Mouse (Mus musculus) bone marrow macrophage, adult 2 months (primary cell): ENCODE results near the gene Sema4f. TPM values are rescaled to one million over a fixed set of nuclear protein-coding genes. Genes with fewer than 3 reads are reported as not detected.

Experiments used
- H3K27ac ChIP-seq: 2 replicates; pipeline ENCODE4 v1.5.1; 2012; ENCODE audit warnings: low read depth, low read length; ENCODE audit not compliant: insufficient read depth
- H3K4me1 ChIP-seq: 2 replicates; pipeline ENCODE4 v1.6.1; 2012; ENCODE audit warnings: low read length; ENCODE audit not compliant: control insufficient read depth, insufficient read depth
- H3K4me3 ChIP-seq: 2 replicates; pipeline ENCODE4 v1.5.1; 2012; ENCODE audit warnings: mild to moderate bottlenecking, low read length, moderate library complexity; ENCODE audit not compliant: insufficient read depth
- CTCF ChIP-seq: IDR thresholded peaks from 2 replicates; pipeline ENCODE4 v1.5.1; 2012; ENCODE audit warnings: low read depth, mild to moderate bottlenecking, low read length, moderate library complexity
- POLR2A ChIP-seq: IDR thresholded peaks from 2 replicates; pipeline ENCODE4 v1.6.1; 2012; ENCODE audit warnings: mild to moderate bottlenecking, low read depth, low read length, borderline replicate concordance
- polyA plus RNA-seq: library from polyadenylated mRNA; stranded (reverse); fragments of >200 nt; gene quantifications from 2 replicates; pipeline ENCODE4 v1.2.4, GENCODE M21; 2012; ENCODE audit not compliant: missing spikeins, insufficient read depth, insufficient read length

Gene Sema4f
- not detected in 2 replicates for polyA plus RNA-seq

- TF ChIP-seq CTCF (no peak), POLR2A (no peak)
- Histone ChIP-seq H3K4me1 (0 out of 2 replicates have a peak, but pooled peaks cover 2% of the 10 kb centered on the region), H3K27ac (no peak within 1 kb of the TSS), H3K4me3 (peak within 1 kb of the TSS; percentile 28)
Measured at GRCm38 (mm10) chr6:82939167-82939912, at the start of gene Sema4f. TSS of gene Sema4f (minus strand) at chr6:82939769.

- Histone ChIP-seq H3K27ac (no peak overlapping the region), H3K4me3 (no peak overlapping the region), H3K4me1 (peaks cover 16% of the 10 kb centered on the region)
- no peak for TF ChIP-seq CTCF
- TF ChIP-seq POLR2A = no peak
Measured at GRCm38 (mm10) chr6:82987411-82987971, 47.9 kb upstream of the Sema4f start.

GRCm38 (mm10) chr6:82971031-82971430, 31.5 kb upstream of the Sema4f start:
- Histone ChIP-seq H3K4me1 (peaks cover 11% of the 10 kb centered on the region), H3K27ac (no peak overlapping the region), H3K4me3 (no peak overlapping the region)
- no peak for TF ChIP-seq POLR2A
- no peak for TF ChIP-seq CTCF

- Histone ChIP-seq H3K4me3 (no peak overlapping the region), H3K4me1 (peaks cover 11% of the 10 kb centered on the region), H3K27ac (no peak overlapping the region)
- TF ChIP-seq CTCF = no peak
- no peak for TF ChIP-seq POLR2A
Measured at GRCm38 (mm10) chr6:82969249-82970084, 29.9 kb upstream of the Sema4f start.

- no peak for TF ChIP-seq CTCF
- no peak for TF ChIP-seq POLR2A
- no peaks in the 10 kb centered on the region for H3K4me1 ChIP-seq
- no peak overlapping the region for H3K27ac ChIP-seq
- H3K4me3 ChIP-seq = no peak overlapping the region
Measured at GRCm38 (mm10) chr6:82961664-82962063, 22.1 kb upstream of the Sema4f start.

GRCm38 (mm10) chr6:82956553-82957251, 17.1 kb upstream of the Sema4f start:
- no peak overlapping the region for H3K4me3 ChIP-seq
- no peak overlapping the region for H3K27ac ChIP-seq
- H3K4me1 ChIP-seq = no peaks in the 10 kb centered on the region
- TF ChIP-seq CTCF (no peak), POLR2A (no peak)

- no peak within 1 kb of the TSS for H3K4me3 ChIP-seq
- TF ChIP-seq POLR2A (no peak), CTCF (no peak)
- no peaks in the 10 kb centered on the region for H3K4me1 ChIP-seq
- H3K27ac ChIP-seq = no peak within 1 kb of the TSS
Measured at GRCm38 (mm10) chr6:82946651-82947050, 7.1 kb upstream of the Sema4f start, which contains the start of gene M1ap. TSS of gene M1ap (plus strand) at chr6:82946902.

- TF ChIP-seq POLR2A (no peak), CTCF (peak; percentile 51)
- Histone ChIP-seq H3K27ac (no peak overlapping the region), H3K4me1 (no peaks in the 10 kb centered on the region), H3K4me3 (no peak overlapping the region)
Measured at GRCm38 (mm10) chr6:82945750-82946149, 6.2 kb upstream of the Sema4f start.

- Histone ChIP-seq H3K4me1 (0 out of 2 replicates have a peak, but pooled peaks cover 2% of the 10 kb centered on the region), H3K4me3 (no peak overlapping the region), H3K27ac (no peak overlapping the region)
- TF ChIP-seq CTCF = no peak
- no peak for TF ChIP-seq POLR2A
Measured at GRCm38 (mm10) chr6:82940765-82941164, 1.2 kb upstream of the Sema4f start.

GRCm38 (mm10) chr6:82934616-82935230, 4.8 kb downstream of the Sema4f start:
- TF ChIP-seq CTCF = no peak
- no peak for TF ChIP-seq POLR2A
- no peak overlapping the region for H3K4me3 ChIP-seq

More at GRCm38 (mm10) chr6:82934616-82935230, 4.8 kb downstream of the Sema4f start:
- H3K27ac ChIP-seq = no peak overlapping the region
- H3K4me1 ChIP-seq = 0 out of 2 replicates have a peak, but pooled peaks cover 2% of the 10 kb centered on the region
